Mouse (Mus musculus) C2C12 (cell line): ENCODE data around the gene Faah.

Source experiments
- CEBPB ChIP-seq: IDR thresholded peaks from one replicate; pipeline ENCODE4 v1.6.1; 2011; ENCODE audit warnings: low read depth, mild to moderate bottlenecking, control low read depth, moderate library complexity
- CTCF ChIP-seq: IDR thresholded peaks from one replicate; pipeline ENCODE4 v1.5.1; 2011; ENCODE audit not compliant: control insufficient read depth, insufficient read depth, insufficient read length
- MYOG ChIP-seq: IDR thresholded peaks from one replicate; pipeline ENCODE4 v1.6.1; 2011; ENCODE audit not compliant: control insufficient read depth, insufficient read length; ENCODE audit errors: extremely low read depth

DNA sequence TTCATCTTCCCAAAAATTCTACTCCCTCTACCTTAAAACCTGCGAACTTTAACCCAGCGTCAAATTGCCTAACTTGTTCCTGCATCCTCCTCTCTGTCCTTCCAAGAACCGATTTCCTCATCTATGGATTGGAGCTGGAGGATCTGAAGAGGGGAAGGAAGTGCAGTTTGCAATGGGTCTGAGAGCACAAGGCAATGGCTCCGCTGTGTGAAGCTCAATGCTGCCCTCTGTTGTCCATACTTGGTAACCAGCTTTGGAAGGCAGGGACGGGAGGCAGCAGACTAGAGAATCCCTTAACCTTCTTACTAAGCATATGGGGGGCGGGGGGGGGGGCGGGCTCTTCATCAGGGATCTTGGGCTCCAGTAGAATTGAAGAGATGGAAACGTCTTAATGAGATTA lies 37.0 kb downstream of the Faah start:
- TF ChIP-seq MYOG = no peak
- TF ChIP-seq CTCF = peak; percentile 76
- no peak for TF ChIP-seq CEBPB
